Mouse (Mus musculus) right cerebral cortex, postnatal 14 days (tissue): Measurements from ENCODE around the gene Hes1.
"Not testable (repeated sequence)": the region's sequence is repeated elsewhere in the genome, so short reads cannot be mapped to it uniquely, and the experiment has no call there.

Experiments
- DNase-seq: peaks from one replicate; pipeline ENCODE4 v3.0.0; 2022

Hes1 gene

DNA sequence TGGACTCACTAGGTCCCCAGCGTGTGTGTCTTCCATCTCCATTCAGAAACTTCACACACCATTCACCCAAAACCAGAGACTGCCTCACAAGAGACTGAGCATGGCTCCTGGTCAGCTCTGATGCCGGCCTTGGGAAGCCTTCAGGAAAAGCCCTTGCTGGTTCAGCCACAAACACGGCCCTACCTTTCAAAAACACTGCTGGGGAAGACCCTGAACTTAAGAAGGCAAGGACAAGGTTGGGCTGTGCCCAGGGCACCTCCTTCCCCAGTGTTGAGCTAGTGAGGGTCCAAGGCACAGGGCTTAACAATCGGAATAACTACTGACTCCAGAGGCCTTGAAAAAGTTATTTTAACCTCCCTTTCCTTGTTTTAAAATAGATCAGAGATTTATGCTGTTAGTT is 17.3 kb downstream of the Hes1 start:
- DNase-seq: no peak

DNA sequence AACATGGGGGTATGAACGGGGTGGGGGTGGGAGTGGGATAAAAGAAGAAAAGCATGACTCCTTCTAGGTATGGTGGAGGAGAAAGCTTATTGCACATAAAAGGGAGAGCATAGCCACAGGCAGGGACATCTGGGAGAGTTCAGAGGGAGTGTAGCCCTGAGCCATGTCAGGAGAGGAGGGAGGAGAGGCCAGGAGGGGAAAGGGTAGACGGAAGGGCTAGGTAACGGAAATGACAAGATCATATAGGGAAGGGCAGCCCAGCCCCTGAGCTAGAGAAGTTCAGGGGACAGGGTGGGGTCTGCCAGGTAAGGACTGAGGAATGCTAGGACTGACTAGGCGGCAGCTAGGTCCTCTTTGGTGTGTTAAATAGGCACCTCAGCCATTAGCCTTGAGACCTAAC is 17.8 kb downstream of the Hes1 start:
- DNase-seq: no peak

DNA sequence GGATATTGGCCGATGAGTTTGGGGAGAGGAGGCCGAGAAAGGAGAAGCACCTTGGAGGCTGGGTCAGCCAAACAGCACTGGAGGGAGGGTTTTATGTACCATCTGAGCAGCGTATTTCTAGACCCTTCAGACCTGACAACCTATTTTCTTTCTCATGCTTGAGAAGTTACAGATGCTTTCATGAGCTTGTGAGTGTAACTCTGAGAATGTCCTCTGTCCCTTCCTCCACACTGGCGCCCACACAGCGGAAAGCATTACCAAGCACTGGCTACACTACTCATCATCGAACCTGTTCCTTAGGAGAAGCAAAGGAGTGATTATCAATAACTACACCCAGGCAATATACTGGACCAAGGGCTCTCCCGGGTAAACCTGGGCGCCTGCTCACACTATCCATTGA is 18.8 kb downstream of the Hes1 start:
- DNase-seq: no peak

DNA sequence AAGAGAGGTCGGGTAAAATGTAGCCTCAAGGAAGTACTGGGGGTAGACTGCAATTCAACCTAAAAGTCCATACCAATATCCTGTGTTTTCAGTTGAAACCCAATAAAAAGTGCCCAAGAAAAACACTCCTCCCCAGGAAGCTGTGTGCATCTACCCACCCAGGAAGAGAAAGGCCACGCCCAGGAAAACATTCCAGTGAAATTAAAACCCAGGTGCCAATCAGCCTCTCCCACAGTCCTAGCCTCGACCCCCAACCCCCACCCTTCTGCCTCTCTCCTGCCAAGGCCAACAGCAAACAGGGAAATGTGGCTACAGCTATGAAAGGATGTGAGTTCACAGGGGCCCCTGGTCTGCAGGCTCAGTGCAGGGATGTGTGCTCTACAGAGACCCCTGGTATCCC is 19.4 kb downstream of the Hes1 start:
- no peak for DNase-seq

DNA sequence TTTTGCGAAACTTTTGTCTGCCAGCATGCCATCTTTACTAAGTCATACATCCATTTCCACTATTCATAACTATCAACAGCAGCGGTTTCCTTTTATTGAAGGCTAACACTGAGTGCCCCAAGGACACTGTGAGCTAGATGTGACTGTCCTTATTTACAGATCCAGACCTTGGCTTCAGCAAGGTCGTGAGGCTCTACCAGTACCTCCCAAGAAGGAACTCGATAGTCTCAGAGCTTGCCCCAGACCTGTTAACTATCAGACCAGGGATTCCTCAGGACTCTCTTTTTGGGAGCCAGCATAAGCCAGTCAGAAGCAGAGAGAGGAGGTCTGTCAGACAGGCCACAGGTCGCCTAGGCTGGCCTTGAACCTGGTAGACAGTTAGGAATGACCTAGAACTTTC is 24.5 kb downstream of the Hes1 start:
- no peak for DNase-seq

DNA sequence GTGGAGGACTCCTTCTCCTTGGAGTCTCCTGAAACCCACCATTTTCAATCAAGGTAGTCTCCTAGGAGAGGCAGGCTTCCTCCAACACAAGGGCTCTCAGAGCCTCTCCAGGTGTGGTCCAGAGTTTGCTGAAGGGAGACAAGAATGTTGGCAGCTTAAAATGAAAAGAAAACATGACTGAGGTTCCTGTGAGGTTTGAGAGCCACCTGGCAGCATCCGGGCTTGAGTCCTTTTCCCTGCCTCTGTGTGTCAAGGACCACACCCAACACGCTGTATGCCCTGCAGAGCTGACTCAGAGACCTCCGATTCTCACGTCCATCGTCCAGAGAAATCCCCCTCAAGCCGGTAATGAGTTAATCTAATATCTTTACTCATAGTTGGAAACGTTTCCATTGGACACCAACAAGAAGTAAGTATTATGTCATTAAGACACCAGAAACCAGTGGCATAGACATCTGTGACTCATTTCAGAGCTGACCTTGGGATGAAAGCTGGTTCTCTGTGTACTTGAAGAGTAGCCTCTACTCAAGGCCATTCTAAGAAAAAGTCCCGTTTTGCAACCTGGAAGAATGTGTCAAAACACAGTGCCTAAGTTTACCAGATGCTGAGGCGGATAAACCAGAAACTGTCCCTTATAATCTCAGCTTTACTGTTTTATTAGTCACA is 26.1 kb downstream of the Hes1 start:
- no peak for DNase-seq

DNA sequence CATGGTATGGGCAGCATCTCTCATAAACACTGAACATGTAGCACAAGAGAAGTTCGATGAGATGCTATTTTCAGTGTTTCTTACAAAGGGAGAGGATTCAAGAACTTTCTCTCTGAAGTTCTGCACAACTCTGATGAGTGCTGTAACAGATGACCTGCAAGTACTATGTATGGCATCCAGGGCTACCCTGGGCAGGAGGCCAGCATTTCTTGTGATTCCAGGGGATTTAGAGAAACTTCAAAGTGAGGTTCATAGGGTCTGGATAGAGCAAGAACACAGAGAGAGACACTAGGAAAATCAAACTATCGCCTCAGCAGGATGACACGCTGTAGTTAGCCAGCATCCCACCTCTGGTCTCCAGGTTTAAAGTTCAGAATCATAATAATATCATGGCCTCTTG is 31.9 kb downstream of the Hes1 start:
- DNase-seq: no peak

DNA sequence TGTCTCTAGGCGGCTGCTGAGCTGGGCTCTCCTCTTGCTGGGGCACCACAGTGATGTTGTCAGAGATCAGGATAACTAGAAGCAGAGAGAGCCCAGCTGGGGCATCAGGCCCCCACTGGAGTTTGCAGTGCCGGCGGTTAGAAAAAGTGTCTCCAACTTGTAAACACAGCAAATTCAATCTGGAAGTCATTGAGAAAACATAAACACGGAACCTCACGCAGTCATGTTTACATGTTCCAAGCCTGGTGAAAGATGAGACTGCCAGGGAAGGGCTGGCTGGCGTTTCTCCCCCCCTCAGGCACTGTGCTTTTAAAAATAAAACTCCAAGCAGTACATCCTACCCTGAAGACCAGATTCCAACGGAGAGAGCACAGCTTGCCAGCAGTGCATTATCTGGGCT is 32.3 kb downstream of the Hes1 start:
- DNase-seq: no peak

DNA sequence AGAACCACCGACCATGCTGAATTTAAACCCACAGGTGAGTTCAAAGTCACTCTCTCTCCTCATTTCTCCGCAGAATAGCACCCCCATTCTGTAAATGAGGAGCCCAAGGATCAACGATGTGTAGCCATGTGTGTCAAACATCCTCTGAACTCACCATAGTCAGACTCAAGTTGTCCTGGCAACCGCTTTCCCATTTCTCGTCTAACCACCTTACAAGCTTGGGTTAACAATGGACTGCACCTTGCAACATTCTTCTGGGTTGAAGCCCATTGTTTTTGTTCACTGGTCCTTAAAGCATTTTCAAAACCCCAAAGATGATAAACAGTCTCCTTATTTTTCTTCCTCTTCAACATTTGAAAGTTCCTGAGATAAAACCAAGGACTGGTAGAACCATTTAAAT is 34.9 kb downstream of the Hes1 start:
- no peak for DNase-seq

DNA sequence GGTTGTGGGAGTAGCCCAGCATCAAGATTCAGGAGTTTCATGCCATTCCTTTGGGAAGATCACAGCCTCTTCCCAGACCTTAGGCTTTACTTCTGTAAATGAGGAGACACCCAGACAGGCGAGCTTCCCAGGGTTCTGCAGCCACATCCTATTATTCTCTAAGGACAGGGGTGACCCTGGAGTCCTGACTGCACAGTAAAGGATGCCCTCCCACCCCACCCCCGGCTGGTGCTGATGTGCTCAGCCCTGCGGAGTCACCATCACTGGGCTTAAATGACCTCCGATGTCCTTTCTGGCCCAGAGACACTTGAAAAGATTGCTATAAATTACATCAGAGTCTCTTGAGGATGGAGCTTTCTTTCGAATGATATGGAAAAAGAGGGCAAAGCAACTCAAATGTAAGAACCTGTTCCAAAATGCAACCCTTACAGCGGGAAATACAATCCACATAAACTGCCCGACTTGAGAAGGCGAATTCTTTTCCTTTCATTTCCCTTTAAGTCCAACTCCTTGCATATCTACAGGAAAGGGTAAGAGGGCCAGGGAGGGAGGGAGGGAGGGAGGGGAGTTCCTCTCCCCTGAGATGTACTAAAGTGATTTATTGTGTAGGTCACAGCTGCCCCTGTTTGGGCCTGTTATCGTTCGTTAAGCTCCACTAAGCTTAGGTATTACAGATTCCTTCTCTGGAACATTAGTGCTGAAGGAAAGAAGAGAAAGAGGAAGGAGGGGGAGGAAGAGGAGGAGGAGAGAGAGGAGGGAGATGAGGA is 38.1 kb downstream of the Hes1 start:
- DNase-seq: no peak

DNA sequence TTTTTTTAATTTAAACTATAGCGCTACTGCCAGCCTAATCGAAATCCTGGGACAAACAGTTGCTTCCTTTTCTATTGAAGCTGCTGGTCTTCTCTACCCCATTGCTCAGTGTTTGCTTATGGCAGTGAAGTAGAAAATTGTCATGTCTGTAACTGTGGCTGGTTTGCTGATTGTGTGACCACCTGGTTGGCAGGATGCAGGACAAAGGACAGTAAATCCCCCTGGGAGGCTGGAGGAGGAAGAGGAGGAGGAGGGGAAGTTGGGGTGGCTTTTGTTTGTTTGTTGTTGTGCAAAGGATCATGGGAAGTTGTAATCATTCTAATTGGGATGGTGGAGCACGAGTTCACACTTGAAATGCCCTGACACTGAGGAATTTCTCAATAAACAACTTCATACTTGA is 38.8 kb downstream of the Hes1 start:
- DNase-seq: no peak

DNA sequence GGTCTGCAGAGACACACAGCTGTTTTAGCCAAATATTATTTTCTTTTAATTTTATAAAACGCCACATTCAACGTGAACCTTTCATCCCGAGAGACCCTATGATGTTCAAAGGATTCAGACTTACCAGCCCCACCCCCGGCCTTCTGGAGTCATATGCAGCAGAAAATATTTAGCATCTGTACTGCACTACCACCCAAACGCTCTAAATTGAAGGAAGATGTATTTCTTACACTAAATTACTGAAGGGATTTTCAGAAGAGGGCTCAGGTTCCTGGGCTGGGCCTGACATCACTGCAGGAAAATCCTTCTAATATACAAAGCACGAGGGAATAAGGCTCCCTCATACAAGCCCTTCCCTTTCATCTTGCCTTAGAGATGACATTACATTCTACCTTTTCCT is 39.3 kb downstream of the Hes1 start:
- no peak for DNase-seq

DNA sequence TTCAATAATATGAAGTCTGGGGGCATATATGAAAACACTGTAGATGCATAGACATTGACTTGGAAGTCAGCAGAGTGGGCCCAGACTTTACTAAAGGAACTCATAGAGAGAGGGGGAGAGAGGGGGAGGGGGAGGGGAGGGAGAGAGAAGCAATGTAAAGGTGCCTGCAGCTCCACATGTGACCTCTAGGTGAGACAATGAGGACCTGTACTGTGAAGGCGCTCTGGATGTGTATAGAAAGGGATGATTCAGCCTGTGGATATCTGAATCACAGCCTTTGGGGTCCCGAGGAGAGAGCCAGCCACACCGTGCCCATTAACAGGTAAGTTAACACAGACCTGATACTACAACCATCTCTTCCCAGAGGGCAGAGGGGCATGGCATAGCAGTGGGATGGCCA is 40.2 kb downstream of the Hes1 start:
- no peak for DNase-seq

DNA sequence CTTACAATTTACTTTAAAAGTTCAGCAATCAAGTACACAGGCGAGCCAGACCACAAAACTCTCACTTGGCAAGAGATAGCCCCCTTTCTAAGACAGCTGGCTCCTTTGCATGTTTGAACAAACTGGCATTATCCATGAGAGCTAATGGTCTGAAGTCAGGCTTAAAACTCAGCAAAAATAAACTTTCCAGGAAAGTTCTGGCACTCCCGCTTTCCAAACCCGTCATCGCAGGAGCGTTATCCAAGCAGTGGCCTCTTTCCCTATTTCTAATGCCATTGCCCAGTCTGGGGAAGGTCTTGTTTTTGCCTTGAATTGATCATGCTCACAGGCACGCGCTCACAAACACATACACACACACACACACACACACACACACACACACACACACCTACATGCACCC is 41.3 kb downstream of the Hes1 start:
- no peak for DNase-seq

DNA sequence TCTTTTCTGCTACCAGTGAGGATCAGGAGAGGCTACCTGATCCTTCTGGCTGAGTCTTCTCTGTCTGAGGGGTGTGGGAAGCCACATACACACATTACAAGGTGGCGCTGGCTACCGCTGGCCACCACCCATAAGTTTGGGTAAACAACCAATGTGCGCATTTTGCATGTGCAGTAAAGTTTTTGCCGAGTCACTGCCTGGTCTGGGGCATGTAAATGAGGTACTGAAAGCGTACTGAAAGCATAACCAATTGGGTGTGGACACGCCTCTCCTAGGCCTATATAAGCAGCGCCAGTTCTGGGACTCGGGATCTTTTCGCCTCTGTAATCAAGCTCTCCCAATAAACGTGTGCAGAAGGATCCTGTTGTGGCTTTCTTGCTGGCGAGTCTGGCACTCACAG is 44.0 kb downstream of the Hes1 start:
- DNase-seq: not testable (repeated sequence)

DNA sequence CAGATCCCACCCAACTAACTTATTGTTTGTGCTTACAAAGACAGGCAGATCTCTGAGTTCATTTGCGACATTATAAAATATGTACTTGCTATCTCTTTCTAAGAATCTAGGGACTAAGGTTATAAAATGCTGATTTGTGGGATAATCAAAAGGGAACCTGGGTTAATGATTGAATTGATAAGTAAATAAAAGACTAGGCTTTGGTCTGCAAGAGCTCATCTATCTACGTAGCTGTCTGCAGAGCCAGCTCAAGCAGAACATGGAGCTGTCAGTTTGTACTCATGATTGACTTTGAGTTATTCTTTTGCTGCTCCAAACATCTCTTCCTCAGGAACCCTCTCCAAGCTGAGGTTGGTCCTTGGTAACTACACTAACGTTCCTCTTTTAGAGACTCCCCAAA is 46.3 kb downstream of the Hes1 start:
- no peak for DNase-seq

DNA sequence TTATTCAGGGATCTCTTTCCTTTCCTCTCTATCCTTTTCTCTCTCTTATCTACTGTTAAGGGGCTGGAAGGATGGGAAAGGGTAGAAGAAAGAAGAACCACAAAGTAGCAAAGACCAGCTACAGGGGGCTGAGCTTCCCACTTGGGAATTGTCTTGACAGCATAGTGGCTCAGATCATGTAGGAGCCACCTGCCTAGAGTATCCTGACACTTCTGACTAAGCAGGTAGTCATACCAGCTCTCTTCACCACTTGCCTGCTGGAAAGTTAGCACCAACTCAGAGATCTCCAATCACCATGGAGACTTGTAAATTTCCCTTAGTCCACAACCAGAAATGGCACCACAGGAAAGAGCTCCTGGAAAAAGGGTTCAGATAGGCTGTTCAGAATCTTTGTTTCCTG is 46.9 kb downstream of the Hes1 start:
- DNase-seq: no peak

DNA sequence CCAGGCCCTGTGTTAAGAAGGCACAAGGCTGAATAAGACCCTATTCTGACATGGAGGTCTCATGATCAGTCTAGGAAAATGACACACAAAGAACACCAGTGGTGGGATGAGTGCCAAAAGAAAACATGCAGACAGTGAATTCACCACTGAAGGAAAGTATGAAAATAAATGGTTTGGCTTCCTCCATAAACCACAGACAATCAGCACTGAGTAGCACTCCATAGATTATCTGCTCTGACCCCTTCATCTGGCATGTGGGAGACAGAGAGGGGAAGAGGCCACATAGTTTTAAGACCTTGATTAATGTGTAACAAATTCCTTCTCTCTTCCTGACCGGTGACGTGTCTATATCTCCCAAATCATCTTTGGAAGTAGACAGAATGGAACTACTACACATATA is 47.4 kb downstream of the Hes1 start:
- no peak for DNase-seq

DNA sequence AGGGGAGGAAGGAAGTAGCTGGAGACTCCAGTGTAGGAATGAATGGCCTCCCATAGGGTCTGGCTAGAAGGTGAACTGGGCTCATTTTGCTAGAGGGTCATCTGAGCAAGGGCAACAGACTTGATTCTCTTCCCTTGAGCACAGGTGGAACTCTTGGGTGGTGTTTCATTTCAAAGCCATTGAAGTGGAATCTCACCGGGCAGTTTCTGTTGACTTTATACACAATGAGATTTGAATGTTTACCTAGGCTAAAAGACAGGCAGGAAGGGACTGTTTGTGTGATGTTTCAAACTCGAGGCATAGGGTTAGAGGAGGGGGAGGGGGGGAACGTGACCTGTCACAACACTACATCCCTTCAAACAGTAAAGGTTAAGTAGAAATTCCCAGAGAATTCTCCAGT is 49.0 kb downstream of the Hes1 start:
- no peak for DNase-seq

DNA sequence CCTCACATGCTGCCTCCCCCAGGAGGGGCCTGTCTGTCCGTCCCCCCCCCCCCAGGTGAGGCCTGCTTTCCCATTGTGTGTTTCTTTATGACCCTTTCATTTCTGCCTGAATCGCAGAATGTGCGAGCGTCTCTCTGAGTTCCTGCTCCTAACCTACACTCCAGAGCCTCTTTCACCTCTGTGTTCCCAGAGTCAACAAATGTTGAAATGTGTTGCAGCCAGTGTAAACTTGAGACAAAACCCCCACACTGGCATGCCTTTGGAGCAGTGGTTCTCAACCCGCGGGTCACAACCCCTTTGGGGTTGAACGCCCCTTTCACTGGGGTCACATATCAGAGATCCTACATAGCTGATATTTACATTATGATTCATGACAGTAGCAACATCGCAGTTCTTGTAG is 49.6 kb downstream of the Hes1 start:
- DNase-seq: no peak

DNA sequence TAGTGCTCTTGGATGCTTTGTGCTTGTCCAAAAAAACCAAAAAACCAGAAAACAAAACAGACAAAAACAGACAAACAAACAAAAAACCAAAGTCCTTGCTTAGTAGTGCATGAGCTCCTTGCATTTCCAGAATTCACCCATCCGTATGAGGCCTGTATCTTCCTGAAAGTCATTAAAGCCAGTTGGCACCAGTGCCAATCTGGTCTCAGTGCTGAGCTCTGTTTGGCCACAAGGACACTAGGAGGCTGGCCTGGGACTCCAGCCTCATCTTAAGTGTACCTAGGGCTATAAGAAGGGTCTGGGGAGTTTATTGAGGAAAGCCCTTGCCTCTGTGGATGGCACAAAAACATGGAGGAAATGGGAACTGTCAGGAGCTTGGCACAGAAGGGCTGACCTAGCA is 50.3 kb downstream of the Hes1 start:
- no peak for DNase-seq
